Mouse (Mus musculus): ENCODE results near the gene Lrp4.

Lrp4 gene

DNA sequence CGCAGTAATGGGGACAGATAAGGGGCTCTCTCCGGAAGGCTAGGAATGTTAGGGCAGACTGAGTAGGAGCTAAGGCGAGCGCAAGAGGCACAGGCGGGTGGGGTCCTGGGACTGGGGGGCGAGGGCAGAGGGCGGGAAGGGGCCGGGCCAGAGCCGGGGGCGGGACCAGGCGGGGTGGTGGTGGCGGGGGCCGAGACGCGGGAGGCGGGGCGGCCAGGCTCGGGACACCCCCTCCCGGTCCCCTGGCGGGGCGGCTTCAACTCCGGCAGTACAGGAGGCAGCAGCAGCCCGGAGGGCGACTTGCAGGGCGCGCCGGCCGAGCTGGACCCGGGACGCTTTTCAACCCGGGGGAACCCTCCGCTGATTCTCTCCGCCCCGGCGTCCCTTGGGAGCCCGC is at the start of gene Lrp4:
Lrp4 (plus strand) TSS at position 253 of the 397 bp plus-strand sequence.
- in situ Hi-C loops (cut with MboI) = no loop called here

- in situ Hi-C loops (cut with MboI) = no loop called here
These were observed 49.3 kb upstream of the Lrp4 start for GRCm38 (mm10) chr2:91408031-91408430.

DNA sequence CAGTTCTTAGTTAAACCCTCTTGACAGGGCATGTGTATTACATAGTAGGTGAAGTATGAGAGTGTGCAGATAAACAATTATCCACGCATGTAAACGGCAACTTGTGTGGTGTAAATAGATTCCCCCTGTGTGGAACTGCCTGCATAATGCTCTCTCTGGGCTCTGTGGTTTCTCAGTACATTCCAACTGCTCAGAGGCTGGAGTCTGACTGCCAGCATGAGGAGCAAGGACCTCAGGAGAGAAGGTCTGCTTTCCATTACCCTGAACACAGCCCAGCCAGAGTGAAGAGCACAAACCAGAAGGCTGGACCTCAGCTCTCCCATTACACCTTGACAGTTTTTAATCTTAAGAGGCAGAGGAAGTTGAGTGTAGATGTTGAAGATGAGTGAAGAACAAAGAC is 45.8 kb upstream of the Lrp4 start:
- in situ Hi-C loops (cut with MboI) = no loop called here

DNA sequence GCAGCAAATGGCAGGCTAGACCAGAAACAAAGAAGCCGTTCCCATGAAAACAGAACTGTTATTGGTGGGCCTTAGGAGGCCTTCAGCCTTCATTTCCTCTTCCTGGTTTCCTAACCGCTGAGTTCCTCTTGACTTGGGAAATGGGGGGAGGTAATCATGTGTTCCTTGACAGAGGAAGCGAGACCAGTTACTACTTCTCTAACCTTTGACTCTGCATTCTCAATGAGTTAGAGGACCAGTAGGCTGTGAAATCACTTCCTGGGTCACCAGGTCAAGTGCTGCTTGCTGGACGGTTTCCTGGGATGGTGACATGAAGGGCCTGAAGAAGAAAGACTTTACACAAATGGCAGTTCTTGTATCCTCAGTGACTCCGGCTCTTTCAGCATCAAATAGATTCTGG is 45.0 kb upstream of the Lrp4 start:
- in situ Hi-C loops (cut with MboI) = no loop called here

DNA sequence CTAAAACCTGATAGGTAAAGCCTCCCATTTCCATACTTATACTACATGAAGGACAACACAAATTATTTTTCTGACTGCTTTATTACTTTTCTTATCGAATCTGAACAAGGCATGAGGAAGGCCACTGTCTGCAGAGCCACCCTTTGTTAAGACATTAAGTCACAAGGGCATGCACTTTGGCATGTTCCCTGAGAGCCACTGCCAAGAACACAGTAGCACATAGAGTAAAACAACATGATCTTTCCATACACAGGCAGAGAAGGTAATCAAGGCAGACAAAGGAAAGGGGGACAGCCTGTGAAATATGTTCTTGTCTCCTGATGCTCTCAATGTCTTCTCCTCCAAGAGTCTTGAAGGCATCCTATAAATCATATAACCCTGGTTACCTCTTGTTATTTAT is 43.5 kb upstream of the Lrp4 start:
- in situ Hi-C loops (cut with MboI) = no loop called here

DNA sequence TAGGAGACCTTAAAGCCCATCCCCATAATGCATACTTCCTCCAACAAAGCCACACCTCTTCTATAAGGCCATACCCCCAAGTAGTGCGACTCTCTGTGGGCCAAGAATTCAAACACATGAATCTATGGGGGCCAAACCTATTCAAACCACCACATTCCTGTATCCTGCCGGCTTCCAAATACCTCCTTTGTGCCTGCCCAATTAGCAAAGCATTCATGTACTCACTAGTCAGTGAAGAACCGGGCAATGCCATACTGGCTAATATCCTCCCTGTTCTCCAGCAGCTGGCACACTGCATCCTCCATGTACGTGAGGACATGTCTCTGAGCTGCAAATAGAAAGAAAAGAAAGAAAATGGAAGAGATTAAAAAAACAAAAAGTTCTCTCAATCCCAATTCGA is 35.7 kb upstream of the Lrp4 start:
- in situ Hi-C loops (cut with MboI) = no loop called here

- in situ Hi-C loops (cut with MboI) = no loop called here
These were observed 33.1 kb upstream of the Lrp4 start for GRCm38 (mm10) chr2:91424061-91424720.

DNA sequence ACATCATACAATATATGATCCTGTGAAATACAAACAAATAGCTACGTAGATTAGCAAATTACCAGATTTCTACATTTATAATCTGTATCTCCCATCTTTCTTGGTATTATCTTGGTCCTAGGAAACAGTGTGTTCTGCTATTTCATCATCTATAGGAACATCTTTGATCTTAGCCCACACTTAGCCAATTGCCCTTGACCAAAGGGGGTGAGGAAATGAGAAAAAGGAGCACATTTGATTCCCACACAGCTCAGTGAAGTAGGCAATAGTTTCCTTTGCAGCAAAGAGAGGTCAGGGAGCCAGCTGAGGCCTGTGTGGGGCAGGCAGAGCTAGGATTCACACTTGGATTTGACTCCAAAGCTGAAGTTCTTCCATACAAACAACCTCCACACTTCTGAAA is 31.0 kb upstream of the Lrp4 start:
- in situ Hi-C loops (cut with MboI) = no loop called here

- in situ Hi-C loops (cut with MboI) = no loop called here
These were observed 28.2 kb upstream of the Lrp4 start for GRCm38 (mm10) chr2:91429146-91429545.

DNA sequence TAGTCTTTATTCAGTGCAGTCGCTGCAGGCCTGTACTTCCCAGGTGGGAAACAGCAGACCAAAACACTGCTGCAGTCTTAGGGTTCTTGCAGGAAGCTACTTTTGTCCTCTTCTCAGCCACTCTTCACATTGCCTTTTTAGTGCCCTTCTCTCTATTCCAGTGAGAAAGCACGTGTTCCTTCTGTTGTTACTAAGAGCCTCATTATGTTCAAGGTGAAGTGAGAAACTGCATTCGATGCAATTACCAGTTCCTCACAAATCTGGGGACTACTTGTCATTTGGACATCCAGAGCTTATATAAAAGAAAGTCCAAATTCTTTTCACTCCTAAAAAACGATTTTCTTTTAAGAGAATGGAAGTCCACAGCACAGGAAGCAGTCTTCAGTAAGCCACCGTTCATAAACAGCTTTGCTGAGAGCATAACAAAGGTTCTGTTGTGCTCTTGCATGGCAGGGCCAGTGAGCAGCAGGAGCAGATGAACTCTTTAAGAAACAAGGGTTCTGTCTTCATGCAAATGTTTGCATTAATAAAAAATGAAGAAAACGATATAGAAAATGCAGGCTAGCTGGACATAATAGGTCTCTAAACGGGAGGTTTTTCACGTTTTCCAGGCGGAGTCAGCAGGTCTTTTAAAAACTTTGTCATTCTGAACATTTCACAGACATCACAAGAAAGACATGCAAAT is 27.3 kb upstream of the Lrp4 start:
- in situ Hi-C loops (cut with MboI) = no loop called here

DNA sequence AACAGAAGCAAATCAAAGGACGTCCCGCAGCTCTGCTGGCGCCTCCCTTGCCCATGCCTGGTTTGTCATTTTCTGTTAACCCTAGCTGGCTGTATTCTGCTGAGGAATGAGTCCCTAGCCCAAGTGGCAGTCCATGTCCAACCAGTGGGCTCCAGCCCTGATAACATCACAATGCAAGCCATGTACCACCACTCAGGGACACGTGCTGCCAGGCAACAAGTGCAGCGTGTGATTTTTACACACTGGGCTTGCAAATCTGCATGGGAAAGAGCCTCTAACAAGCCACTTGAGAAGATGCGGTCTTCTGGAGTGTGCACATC is 26.8 kb upstream of the Lrp4 start:
- in situ Hi-C loops (cut with MboI) = no loop called here

DNA sequence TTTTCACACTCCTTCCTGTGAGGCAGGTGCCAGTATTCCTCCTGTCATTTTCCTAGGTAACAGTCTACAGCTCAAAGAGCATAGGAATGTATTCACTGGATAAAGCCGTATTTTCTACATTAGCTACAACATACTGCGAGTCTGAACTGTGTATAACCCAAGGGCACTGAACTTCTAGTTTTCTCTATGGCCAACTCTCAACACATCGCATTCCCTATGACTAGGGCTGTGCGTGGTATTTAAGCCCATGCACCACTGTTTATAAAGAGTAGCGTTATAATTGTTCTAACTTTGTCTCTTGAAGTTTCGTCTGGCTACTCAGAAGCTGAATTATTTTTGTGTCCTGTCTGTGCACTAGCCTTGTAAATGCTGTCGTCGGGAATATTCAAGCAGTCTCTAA is 20.6 kb upstream of the Lrp4 start:
- in situ Hi-C loops (cut with MboI) = no loop called here

- in situ Hi-C loops (cut with MboI) = no loop called here
These were observed 20.0 kb upstream of the Lrp4 start for GRCm38 (mm10) chr2:91437116-91437815.

- in situ Hi-C loops (cut with MboI) = no loop called here
These were observed 18.0 kb upstream of the Lrp4 start for GRCm38 (mm10) chr2:91439271-91439670.

GRCm38 (mm10) chr2:91439876-91440275 is 17.4 kb upstream of the Lrp4 start:
- in situ Hi-C loops (cut with MboI) = no loop called here

- in situ Hi-C loops (cut with MboI) = no loop called here
These were observed 16.6 kb upstream of the Lrp4 start for GRCm38 (mm10) chr2:91440686-91441085.

- in situ Hi-C loops (cut with MboI) = no loop called here
These were observed 15.6 kb upstream of the Lrp4 start for GRCm38 (mm10) chr2:91441715-91442114.

GRCm38 (mm10) chr2:91442241-91442640 is 15.1 kb upstream of the Lrp4 start:
- in situ Hi-C loops (cut with MboI) = no loop called here

DNA sequence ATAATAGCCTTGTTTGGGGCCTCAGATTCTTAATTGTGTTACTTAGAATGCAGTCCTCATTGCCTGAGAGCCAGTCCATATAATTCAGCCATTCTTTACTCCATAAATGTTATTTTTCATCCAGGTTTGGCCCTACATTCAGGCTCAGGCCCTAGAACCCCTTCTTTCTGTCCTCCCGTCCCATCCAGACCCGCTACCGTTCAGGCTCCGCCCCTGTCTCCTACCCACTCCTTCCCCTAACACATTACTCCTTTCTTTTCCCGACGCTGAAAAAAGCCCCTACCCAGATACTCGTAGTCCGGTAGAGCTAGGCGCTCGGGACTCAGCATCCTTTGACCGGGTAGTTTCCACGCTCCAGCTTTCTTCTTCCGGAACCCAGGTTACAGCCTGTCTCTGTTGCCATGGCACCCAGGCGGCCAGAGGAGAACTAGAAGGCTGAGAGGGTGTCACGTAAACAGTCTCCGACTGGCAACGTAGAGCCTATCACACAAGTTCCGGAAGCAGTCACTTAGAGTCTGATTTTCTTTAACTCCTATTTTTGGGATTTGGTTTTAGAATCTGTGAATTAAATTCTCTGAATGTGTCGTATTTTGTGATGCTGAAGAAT is 12.9 kb upstream of the Lrp4 start, which contains the start of gene 1110051M20Rik:
1110051M20Rik (minus strand) TSS at position 419 of the 607 bp plus-strand sequence.
- in situ Hi-C loops (cut with MboI) = no loop called here

DNA sequence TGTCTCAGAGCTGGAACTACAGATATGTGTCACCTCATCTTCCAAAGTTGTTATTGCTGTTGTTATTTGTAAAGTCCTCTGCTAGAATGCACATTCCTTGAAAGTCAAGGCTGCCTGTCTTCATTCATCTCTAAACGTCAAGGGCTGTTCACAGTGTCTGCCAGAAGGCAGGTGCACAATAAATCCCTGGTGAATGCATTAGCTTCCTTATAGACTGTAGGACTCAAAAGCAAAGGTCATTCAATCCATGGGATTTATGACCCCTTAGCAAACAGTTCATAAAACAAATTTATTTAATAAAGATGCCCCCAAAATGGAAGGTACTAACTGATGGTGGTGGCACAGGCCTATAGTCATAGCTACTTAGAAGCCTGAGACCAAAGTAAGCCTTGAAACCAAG is 7.6 kb upstream of the Lrp4 start:
- in situ Hi-C loops (cut with MboI) = no loop called here

DNA sequence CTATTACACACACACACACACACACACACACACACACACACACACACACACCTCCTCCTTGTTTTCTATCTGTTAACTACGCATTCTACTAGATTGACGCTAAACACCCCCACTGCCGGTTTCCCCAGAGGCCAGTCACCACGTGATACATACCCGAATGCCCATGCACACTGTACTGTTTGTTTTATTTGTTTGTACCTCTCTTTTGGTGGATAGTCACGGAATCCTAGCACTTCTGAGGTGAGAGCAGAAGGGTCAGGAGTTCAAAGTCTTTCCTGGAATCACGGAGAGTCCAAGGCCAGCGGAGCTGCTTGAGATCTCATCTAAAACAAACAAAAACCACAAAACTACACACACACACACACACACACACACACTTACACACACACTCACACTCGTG is 7.0 kb upstream of the Lrp4 start:
- in situ Hi-C loops (cut with MboI) = no loop called here

DNA sequence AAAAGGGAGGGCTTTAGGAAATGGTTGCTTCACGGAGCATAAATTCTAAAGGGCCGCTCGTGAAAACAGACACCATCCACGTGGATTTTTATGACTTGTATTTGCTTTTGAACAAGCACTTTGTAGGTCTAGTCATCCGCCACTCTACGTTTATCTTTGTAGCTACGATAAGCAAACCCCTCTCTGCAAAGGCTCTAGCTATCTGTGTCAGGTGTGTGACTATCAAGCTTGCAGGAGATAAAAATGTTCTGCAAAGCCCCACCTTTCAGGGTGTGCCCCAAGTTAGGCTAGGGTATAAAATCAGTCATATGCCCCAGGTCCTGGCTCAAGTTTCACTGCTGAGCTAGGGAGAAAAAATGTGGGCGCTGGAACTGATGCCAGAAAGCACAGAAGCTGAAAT is 4.7 kb upstream of the Lrp4 start:
- in situ Hi-C loops (cut with MboI) = no loop called here
